Mouse (Mus musculus) thymus, postnatal 36 days (tissue): ENCODE measurements at regions not wholly inside any gene's neighbourhood (a gene's known extent, or its start where the extent isn't known, plus 50 kb on each side); places are given as distances from the start of the nearest gene placed in this dataset.
"Not testable (repeated sequence)": the region's sequence is repeated elsewhere in the genome, so short reads cannot be mapped to it uniquely, and the experiment has no call there.

Experiments
- DNase-seq, 2 experiments: peaks; one replicate each; pipeline ENCODE4 v3.0.0; 2022; ENCODE audit warnings: mixed read lengths in 2 of 2

DNA sequence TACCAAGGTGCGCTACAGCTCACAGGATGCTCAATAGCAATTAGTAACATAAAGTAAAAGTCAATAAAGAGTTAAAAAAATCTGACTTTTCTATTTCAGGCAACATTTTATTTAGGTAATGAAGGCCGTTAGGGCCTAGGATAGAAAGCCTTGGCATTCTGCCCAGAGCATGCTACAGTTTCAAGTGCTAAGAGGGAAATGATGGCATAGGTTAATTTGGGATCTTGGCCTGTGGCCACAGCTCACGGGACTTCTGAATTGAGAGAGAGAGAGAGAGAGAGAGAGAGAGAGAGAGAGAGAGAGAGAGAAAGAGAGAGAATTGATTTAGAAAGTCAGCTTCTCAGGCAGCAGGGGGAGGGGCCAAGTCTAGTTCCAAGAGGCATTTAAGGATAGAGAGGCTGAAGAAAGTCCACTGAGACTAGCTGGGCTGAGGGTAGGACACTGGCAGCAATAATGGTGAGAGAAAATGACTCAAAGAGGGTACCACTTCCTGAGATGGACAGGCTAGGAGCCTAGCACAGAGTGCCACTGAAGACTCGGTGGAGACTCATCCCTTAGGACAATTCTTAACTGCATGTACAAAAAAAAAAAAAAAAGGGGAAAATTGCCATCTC is 52.6 kb upstream of the Klf14 start:
- no peak for DNase-seq

DNA sequence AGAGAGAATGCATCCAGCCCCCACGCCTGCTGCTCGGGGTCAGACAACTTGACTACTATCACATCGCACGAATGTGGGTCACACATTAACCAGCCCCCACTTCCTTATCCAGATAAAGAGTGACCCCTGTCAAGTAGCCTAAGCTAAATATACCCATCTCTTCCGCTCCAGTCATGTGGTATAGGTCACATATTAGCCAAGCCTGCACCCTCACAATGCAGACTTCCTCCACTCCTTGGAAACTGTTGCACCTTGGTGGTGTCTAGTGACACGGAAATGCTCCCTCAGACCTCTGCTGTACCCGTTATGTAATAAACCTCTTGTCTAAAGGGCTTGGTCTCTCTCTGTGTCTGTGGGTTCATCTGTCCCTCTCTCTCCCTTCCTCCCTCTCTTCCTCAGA is 57.7 kb upstream of the Klf14 start:
- DNase-seq: no peak

DNA sequence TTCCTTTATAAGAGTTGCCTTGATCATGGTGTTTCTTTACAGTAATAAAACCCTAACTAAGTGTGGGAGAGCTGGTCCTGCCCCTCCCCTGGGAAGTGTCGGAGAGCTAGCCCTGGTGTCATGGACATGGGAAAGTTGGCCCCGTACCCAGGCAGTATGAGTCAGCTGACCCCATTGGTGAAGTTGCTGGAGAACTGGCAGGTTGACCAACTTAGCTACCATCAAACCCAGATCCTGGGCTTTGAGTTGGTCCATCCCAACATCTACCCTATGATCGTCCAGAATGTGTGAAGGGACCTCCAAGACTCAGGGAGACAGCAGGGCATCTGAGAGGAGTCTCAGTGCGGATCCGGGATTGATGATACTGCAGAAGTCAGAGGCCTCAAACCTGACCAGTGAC is 62.9 kb upstream of the Klf14 start:
- no peak for DNase-seq

DNA sequence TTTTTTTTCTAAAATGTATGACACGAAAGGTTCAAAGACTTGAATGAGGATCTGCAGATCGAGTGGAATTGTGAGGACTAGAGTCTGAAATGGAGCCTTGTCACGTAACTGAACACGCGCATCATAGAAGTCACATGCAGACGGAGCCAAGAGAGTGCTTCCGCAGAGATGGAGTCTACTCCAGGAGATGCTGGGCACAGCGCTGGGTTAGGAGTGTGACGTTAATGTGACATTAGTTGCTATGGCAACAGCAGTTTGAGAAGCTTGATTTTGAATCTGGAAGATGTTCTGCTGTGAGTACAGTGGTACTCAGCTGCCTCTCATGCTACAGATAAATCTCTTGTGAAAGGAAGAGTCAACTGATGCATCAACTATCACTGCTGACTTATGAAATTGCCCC is 70.9 kb upstream of the Klf14 start:
- no peak for DNase-seq

DNA sequence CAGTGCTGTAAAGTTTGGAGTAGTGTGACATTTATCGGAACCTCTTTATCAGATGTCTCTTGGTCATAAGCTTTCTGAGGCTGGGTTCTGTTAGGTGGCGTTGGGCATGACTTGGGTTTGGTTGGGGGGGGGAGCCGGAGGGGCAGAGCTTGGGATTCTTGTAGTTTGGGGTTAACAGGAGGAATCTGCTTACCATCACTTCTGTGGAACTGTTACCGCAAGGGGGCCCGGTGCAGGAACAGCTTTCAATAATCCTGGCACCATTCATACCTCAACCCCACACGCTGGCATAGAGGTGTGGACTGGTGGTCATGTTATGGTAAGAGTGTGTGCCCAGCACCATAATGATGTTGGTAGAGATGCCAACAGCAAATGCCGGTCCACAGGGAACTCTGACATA is 72.1 kb upstream of the Klf14 start:
- no peak for DNase-seq

DNA sequence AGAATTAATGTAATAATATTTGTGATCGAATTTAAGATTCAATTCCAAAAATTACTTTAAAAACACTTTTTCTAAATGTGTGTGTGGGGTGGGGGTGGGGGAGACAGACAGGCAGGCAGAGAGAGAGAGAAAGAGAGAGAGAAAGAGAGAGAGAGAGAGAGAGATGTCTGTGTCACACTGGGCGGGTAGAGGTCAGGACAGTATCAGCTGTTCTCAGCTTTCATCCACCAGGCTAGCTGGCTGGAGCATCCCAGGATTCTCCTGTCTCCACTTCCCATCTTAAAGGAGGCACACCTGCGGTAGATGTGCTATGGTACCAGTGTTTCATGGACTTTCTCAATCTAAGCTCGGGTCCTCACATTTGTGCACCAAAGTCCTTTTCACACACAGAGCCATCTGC is 73.3 kb upstream of the Klf14 start:
- no peak for DNase-seq

DNA sequence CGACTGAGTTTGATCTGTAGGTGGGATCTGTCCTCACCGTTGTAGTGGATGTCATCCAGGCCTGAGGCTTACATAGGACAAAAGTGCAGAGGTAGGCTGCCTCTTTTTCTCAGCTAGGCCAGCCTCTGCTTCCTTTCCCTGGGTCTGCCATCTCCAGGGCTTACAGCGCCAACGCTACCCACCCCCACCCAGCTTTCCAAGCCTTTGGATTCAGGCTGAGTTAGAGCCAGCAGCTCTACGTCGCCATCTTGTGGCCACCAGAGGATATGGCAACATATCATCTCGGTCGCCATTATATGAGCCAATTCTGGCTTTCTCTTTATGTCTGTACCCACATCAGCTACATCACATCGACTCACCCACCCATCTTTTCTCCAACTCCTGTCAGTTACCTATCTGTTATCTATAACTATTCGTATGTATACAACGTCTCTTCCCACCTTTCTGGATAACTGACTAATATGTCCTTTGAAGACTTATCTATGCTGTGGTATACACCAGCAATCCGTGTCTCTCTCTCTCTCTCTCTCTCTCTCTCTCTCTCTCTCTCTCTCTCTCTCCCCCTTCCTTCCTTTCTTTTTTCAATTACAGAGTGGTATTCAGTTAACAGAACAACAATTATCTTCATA is 74.2 kb upstream of the Klf14 start:
- DNase-seq: peak; percentile 12 to 26

DNA sequence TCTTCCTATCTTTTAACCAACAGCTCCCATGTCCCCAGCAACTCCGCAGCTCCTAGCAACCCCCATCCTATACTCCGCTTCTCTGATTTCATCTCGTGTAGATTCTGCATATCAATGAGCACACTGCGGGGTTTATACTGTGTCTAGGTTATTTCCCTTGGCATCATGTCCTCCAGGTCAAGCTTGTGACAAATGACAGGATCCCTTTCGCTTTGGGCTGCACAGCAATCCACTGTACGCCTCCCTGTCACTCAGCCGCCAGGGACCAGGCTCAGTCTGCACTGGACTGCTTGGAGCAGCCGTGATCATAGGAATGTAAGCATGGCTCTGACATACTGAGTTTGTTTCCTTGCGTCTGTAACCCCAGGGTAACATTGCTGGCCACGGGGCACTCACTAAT is 75.9 kb upstream of the Klf14 start:
- no peak for DNase-seq

DNA sequence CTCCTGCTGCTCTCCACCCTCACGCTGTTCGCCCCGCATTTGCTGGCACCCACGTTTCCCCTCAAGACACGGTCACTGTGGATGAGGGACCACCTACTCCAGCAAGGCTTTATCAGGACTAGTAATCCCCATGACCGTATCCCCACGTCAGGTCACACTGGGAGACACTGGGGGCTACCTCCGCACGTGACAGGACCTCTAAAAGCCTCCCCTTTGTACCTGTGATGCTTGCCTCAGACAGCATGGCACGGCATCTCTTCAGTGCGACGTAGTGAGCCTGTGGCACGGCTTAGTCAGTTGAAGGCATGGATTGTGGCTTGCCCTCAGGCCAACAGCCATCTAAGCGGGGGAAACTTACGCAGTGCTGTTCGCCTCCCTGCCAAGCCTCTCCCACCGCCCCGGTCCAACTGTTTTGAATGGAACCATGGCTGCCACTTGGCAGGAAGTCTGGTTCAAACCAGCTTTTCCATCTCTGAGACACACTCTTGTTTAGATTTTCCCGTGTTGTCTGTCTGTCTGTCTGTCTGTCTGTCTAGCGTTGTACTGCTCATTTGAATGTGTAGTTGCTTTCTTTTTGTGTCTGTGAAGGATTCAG is 79.0 kb upstream of the Klf14 start:
- no peak for DNase-seq

DNA sequence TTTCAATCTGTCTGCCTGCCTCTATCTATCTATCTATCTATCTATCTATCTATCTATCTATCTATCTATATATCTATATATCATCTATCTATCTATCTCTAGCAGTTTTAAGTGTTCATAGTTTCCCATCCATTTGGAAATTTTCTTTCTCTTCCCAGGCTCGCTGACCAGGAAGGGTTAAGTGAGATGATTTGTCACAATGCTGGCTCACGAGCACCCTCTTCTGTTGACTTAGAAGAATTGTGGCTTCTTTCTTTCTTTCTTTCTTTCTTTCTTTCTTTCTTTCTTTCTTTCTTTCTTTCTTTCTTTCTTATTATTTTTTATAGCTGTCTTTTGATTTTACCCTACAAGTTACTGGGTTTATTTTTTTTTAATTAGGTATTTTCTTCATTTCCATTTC is 79.6 kb upstream of the Klf14 start:
- DNase-seq: not testable (repeated sequence)

DNA sequence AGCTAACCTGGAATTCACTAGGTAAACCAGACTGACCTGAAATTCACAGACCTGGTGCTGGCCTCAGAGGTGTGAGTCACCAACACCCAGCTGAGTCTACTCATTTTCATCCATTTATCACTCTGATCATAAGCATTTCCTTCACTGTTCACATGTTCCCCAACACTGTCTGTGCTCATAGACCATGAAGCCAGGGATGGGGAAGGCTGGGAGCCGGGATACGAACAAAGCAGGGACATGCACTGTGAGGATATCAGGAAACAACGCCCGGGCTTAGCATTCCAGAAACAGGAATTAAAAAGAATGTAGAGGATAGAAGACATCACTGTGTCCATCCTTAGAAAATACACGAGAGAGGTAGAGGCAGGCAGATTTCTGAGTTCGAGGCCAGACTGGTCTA is 80.6 kb upstream of the Klf14 start:
- no peak for DNase-seq

DNA sequence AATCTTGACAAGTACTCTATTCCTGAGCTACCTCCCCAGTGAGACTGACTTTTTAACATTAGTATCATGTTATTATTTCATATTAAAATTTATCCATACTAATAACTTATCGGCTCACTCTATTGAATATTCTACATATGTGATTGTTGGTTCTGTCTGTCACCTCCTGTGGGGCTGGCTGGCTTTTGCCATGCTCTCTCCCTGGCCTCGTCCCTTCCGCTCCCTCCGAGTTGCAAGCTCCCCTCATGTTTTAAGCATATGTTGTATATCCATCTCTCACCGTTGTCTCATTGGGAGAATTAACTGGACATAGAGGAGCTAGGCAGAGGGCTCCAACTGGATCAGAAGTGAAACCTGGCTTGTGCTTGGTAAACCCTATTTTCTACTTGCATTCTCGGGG is 81.9 kb upstream of the Klf14 start:
- no peak for DNase-seq

DNA sequence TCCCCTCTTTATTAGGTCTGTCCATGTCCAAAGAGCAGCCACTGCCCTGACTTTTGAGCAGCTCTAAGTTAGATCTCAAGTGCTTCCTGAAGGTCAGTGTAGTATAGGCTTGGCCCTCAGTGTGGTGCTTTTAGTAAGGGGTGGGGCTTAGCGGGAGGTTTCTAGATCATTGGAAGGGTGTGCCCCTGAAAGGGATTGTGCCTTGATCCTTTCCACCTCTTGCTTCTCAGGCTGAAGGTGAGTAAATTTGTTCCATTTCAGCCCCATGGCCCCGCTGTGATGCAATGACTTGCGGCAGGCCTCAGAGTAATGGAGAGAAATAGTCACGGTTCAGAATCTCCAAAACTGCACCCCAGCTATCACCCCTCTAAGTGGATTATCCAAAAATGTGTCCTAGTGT is 84.5 kb upstream of the Klf14 start:
- no peak for DNase-seq

DNA sequence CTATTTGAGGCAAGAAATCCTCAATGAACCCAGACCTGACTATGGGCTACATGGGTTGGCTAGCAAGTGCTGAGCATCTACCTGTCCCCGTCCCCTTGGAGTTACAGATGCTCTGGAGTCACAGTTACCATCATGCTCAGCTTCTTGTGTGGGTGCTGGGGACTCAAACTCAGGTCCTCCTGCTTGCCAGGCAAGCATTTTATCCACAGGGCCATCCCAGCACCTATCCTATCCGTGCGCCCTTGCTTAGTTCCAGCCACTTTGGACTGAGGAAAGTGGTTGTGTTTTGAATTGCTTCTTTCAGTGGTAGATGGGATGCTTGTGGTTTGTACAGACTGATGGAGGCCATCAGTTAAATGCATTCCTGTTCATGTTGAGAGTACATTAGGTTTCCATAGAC is 85.0 kb upstream of the Klf14 start:
- no peak for DNase-seq

DNA sequence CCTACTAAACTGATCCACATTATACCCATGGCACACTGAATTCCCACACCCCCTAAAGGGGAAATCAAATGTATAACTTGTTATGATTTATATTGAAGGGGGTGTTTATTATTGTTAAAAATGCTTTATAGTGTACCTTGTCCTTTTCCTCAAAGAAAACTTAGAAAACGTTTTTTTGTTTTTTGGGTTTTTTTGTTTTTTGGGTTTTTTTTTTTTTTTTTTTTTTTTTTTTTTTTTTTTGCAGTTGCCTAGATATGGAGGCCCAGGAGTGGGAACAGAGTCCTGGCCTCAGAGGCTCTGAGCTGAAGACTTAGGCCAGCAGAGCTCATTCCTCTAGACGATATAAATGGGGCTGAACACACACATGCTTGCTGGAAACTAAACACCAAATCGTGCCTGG is 87.3 kb upstream of the Klf14 start:
- no peak for DNase-seq

DNA sequence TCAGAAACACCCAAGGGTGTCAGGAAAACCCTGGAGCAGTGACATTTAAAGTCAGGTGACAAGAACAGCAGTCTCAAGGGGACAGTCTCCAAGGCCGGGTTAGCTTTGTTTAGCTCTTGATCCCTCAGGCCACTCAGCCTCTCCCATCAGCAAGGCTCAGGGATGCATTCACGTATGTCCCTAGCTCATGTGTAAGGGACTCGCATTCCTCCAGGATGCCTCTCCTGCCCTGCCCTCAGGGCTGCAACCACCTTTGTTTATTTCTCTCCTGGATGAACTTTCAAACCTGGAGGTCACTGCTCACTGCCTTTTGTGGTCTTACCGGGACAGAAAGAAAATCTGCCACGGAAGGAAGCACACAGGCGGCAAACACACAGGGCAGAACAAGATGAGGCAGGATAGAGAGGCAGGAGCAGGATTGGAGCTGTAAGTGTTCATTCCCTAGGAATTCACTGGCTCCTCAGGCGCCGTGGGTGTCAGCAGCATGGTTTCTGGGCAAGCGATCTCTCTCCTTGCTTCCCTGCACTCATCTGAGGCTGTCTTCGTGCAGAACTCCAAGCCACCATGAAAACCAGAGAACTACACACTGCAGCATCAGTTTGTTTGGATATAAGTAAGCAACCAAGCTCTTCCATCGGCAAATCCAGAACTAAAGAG is 90.2 kb upstream of the Klf14 start:
- DNase-seq: no peak

DNA sequence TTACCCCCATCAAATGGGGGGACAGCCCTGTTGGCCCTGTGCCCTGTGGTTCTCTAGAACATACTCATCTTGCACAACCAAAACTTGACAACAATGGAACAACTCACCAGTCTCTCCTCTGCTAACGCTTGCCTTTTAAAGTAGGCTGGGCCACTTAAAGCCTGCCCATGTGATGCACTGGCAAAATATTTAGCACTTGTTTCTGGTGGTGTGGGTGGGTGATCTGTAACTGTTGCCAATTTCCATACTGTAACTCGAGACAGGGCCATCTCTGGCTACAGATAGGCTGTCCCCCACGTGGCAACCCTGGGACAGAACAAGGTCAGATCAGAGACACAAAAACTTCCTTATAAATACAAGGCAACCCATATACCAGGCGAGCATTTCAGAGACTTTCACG is 92.0 kb upstream of the Klf14 start:
- DNase-seq: no peak

DNA sequence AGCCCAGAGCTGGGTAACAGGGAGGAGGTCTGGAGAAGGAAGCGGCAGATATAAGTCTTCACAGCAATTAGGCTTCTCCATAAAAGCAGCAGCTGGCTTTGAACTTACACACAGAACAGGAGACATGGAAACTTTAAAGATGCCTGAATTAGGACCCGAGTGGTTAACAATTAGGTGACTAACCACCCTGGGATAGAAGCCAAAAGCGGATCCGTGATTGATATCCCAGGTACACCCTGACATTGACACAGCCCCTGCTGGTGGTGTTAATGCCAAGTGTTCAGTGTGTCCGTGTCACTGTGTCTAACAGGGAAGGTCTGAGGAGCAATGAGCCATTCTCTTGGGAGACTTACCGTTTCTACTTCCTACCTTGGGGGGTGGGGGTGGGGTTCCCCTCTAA is 92.9 kb upstream of the Klf14 start:
- DNase-seq: no peak

DNA sequence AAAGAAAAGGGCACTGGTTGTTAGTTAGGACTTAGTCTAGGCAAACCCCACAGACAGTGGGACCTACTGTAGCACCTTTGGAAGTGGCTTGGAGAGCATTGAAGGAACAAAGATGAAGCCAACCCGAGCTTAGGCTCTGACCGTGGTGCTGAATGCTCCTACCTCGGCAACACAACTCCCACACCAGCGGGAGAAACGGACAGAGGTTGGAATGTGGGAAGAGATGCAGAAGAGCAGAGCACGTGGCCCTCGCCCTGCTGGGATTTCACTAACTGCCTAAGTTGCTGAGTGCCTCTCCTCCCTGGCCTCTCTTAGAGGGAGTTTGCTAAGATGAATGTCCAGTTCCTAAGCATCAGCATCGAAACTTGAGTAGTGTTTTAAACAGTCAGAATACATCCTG is 94.1 kb upstream of the Klf14 start:
- no peak for DNase-seq

DNA sequence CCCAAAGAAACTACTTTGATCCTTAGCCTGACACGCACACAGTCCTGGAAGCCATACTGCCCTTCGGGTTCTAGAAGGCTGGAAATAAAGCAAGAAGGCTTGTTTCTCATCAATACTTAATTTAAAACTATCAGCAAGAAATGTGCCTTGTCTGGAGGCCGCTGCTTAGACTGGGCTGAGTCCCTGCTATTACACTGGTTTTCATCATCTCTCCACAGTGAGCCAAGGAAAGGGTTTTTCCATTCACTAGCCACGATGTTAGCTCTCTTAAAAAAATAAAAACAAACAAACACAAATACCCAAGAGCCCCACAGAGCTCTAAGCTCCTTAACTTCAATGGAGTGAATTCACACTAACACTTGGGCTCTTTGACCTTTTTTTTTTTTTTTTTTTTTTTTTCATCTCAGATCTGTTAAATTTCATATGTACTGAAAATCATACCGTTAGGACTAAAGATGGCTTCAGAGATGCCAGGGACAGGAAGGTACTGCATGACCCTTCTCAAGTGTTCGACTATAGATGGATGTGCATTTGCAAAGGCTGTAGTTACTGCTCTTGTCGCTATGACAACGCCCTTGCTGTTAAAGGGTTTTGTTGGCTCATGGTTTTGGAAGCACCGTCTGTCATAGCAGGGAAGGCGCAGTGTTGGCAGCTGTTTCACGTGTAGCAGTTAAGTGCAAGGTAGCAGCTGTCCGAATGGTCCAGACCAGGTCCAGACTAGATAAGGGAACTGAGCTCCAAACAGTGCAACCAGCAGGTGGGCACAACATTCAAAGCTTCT is 98.1 kb upstream of the Klf14 start:
- DNase-seq: no peak

DNA sequence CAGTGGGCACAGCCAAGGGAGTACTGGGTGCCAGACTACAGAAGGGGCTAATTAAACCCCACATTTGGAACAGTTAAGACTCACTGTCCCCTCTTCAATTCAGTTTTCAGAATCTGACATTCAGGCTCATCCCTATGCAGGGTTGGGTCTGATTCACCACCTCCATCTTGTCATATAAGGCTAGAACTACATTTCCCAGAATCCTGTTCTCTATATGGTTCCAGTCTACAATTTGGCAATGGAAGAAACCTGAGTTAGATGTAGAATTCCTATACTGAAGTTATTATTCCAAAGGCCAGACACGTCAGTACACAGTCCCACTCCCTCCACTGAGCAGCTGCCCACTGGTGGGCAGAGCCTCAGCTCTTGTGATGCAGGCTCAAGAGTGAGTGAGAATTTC is 99.4 kb upstream of the Klf14 start:
- no peak for DNase-seq

DNA sequence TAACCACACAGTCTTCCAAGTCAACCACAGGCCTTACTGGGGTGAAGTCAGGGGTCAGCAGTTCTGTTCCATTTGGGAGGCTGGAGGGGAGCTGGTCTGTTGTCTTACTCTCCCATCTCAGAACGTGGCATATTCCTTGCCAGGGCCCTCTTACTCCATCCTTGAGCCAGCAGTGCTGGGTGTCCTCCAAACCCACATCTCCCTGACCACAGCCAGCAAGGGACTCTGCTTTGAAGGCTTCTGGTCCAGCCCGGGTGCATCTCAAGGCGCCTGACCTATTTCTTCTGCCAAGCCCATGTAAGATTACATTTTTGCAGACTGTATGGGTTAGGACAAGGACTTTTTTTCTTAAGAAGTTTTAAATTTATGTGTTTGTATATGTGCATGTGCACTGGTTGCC is 100.1 kb upstream of the Klf14 start:
- DNase-seq: no peak

DNA sequence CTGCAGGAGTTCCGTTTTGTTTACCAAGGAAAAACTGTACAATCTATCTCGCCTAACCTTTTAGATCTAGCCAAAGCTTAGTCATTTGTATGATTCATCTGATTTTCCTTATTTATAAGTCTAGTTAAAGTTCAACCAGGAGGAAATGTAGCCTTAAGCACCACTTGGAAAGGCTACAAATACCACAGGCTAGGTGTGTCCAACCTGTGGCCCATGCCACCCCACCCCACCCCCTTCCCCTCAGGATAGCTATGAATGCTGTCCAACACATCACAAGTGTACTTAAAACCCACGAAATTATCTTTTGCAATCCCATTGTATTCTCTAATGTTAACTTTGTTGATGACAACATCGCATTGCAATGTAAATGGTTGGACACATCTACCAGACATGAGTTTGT is 102.9 kb upstream of the Klf14 start:
- no peak for DNase-seq

DNA sequence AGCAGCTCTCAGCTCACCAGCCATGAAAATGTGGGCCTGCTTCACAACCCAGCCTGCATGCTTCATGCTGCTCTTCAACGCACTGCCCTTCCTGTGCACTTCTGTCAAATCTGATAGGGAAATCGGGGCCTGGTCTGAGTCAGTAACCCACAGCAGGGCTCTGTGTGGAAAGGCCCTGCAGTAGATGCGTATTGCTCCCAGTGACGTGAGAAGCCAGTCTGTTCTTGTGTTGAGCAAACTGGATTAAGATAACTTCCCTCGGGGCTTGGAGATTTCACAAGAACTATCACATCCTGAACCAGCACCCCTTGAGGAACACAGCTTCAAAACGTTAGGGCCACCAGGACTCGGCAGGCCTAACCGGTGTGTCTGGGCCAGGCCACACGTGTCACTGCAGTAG is 106.5 kb upstream of the Klf14 start:
- no peak for DNase-seq
